Mouse (Mus musculus) inflammation-experienced regulatory T-cells (primary cell): ENCODE results near the gene Ptgds. TPM values are rescaled to one million over a fixed set of nuclear protein-coding genes. Genes with fewer than 3 reads are reported as not detected.

Experiments used
- polyA plus RNA-seq, 2 experiments: library from polyadenylated mRNA; unstranded; fragments of 100-300 nt; shearing (Covaris generic); gene quantifications; one replicate each; pipeline ENCODE4 v1.2.1; 2017

The Ptgds gene
- under 1 TPM in 1 of 2 experiments, not detected in 1; 0.37 TPM for polyA plus RNA-seq

DNA sequence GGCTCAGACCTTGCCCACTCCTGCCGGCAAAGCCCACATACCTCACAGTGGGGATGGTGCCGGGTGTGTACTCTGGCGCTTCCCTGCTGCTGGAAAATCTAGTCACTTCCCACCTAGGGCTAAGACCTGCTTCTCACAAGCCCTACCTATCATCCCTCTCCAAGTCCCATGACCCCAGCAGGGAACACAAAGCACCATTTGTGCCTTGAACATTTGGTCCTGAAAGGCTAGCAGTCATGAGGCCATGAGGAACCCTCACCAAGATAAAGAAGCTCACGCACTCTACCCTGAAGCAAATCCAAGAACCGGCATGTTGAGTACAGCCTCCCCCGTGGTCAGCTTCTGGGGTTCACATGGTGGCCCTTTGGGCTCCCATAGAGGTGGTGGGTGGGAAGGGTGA, at the start of gene Ptgds:
Gene Ptgds, minus strand, starts transcription at position 78 of the 400 bp plus-strand sequence.

DNA sequence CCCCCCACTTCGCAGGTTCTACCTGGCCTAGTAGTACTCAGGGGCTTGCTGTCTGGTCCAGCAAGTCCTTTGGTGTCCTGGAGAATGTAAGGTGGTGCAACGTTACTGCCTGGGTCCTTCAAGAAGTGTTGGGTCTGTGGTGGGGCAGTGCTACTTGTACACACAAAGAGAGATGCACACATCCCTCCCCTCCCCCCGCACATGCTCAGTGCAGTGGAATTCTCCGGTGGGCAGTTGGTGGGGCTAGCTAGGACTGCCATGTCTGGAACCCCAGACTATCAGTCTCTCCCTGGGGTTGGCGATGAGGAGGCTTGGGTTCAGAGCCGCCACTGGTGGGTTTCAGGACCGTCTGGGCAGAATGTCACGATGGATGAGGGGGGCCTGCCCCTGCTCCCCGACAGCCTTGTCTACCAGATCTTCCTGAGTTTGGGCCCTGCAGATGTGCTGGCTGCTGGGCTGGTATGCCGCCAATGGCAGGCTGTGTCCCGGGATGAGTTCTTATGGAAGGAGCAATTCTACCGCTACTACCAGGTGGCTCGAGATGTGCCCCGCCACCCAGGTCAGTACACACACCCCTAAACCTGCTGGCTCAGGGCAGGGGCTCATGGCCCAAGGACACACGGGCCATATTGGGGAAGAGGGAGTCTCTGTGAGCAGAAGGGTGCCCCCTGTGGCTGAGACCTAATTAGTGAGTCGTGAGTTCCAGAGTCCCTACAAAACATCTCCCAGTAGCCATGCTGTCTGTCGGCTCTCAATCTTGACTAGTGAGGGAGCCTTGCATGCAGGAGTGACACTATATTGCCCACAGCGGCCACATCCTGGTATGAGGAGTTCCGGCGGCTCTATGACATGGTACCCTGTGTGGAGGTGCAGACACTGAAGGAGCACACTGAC, 32.0 kb upstream of the Ptgds start, which contains the start of gene C8g:
Gene C8g, minus strand, starts transcription at position 127 of the 894 bp plus-strand sequence.

DNA sequence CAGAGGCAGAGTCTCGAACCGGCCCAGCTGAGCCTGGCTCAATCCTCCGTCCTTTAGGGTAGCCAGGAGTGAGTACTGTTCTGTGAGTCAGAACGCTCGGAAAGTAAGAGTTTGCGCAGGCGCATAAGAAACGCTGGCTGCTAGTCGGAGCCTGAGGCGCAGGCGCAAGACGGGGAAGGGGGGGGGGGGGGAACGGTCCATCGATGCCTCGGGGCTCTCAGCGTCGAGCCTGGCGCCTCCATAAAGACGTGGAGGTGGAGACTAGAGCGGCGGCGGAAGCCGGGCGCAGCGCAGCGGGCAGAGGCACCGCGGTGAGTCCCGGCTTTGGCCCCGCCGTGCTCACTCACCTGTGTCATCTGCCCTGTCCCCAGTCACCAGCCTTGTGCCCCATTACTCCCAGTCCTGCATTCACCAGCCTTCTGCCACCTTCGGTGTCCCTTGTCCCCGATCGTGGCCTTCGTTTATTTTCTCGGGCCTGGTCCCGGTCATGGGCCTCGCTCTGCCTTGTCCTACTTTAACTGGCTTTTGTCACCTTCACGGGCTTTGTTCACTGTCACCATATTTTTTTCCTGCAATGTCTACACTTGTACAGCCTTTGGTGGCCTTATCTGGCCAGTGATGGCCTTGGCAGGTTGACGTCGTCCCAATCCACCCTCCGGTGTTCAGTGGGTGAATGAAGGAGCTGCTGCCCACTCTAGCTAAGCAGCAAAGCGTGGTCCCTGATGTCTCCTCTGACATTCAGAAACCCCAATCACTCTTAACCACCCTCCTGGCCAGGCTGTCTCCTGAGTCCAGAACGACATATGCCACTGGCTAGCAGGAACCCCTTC, 30.9 kb upstream of the Ptgds start, which contains the start of gene Fbxw5:
Gene Fbxw5, plus strand, starts transcription at position 175 of the 830 bp plus-strand sequence.

DNA sequence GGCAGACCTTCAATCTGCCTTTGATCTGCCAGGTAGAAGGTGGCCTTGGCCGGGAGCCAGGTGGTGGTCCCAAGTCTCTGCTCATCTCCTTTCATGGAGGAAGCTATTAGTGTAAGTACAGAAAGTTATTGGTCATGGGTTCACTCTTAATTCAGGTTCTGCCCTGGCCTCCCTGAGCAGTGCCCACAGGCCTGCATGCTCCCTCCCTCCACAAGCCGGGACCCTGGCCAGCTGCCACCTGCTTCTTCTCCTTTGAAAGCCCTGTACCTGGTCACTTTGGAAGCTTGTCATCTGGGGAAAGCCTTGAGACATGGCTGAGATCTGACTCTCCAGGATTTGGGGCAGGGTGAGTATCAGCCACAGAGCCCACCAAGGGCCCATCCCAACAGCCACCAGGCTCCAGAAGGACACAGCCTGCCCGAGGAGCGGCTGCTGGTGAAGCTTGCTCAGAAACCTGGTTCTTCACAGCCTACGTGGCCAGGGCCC, 23.7 kb upstream of the Ptgds start, which contains the start of gene Lcn12:
Gene Lcn12, minus strand, starts transcription at position 436 of the 486 bp plus-strand sequence.

DNA sequence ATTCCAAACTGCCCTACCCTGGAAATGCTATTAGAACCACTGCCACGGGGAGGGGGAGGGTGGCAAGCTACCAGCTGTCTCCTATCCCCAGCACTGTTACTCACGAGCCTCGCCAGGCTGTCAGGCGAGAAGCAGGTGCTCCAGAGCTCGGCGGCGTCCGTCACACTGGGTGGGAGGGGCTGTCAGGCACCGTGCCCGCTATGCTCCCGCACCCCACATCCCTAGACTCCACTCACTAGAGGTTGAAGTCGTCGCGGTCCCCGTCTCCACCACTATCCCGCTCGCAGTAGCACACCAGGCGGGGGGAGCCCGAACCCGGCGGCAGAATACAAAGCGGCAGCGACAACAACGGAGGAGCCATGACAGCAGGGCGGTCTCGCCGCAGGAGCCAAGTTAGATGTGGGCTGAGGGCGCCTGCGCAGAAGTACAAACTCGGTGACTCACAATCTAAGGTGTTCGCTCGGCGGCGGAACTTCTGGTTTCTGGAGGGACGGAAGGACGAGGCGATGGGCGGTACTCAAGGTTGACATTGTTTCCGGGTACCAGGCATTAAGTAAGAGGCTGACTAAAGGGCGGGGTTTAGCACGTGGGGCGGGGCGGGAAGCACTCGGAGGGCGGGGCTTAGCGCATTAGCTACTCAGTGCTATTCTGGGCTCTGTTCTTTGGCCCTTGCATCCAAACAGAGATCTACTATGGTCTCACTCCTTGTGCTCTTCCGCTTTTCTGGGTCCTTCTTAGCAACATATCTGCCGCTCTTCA, 9.1 kb downstream of the Ptgds start, which contains the start of gene Paxx:
Gene Paxx, minus strand, starts transcription at position 544 of the 759 bp plus-strand sequence.

DNA sequence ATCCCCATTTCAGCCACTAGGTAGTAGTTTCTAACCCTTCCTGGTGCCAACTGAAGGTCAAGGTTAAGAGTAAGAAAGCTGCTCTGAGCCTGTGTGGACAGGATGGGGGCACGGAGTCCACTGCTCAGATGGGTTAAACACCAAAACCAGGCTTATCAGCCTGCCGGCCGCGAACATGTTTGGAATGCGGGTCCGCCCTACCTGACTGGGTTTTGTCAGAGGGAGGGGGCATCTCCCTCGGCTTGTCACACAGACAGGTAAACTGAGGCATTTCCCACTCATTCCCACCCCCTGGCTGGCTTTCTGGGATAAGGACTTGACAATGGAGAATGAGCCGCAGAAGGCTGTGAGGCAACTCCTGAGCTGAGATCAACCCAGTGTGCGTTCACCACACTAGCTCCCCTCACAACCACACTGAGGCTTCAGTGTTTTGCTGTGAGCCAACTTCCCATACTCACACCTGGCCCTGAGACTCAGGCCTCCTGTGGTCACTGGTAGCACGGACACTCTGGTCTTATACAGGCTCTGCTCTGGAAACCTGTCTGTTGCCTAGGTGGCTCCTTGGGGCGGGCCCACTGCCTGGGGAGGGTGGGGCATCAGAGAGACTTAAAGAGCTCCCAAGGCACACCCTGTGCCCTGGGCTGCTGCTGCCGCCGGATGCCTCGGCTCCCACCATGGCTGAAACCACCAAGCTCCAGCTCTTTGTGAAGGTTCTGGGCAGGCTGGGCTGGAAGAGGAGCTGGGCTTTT, 13.5 kb downstream of the Ptgds start, which contains the start of gene Clic3:
Gene Clic3, plus strand, starts transcription at position 634 of the 749 bp plus-strand sequence.

DNA sequence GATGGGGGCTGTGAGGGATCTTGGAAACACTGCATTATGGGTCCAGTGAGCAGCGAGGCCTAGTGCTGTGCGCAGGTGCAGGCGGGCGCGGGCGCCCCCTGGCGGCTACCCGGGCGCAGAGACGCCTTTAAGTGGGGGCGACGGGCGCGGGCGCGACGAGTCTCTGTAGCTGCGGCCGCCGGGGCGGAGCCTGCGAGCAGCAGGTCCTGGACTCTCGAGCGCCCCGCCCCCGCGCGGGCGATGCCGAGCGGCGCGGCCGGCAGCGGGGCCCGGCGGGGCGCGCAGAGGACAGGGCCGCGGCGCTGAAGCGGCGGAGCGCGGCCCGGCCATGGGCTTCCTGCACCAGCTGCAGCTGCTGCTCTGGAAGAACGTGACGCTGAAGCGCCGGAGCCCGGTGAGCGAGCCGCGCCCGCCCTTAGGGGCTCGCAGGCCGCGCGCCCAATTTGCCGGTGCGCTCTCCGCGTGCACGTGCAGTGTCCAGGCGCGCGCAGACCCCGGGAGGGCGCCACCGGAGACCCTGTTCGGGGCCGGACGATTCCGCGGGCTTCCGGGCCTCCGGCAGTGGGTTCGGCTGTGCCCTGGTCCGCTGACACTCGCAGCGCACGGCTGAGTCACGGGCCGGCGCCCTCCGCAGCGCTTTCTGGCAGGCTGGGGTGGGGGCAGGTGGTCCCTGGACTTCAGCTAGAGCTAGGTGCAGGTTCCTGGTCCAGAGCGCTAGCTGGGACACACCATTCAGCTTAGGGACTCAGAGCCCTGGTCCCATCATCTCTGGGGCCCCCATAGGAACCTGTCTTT, 41.2 kb downstream of the Ptgds start, which contains the start of gene Abca2:
Gene Abca2, plus strand, starts transcription at position 262 of the 795 bp plus-strand sequence.

DNA sequence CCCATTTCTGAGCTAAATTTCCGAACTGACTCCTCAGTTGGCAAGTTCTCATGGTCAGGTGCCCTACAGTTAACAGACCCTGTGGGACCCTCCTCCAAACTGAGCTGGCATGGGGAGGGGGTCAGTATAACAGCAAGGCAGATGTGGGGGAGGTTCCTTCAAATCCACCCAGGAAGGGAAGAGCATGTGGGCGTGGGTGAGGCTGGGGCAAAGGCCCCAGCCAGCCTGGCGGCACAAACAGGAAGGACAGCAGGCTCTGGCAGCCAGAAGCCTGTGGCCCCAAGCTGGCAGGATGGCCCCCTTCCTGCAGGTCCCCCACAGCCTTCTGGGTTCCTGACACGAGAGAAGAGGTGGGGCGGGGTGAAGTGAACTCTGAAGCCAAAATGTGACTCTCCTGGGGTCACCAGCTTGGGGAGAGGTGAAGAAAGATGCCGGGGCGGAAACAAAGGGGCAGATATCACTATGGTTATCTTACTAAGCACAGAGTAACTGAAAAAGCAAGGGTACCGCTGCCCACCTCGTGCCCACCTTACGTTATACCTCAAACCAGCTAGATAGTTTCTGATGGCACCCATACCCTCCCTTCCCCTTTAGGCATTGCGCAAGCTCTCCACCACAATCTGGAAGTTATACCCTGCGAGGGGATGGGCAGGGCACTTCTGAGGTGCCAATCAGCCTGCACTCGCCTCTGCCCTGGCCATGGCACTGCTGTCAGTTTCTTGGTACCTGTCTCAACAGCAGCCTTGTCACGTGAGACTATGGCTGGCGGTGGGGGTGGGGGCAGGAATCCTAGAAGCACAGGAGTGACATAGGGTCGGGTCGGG, 47.0 kb downstream of the Ptgds start, which contains the start of gene Fut7:
Gene Fut7, plus strand, starts transcription at position 681 of the 824 bp plus-strand sequence.

Other genes with a start within 250 kb of the Ptgds start
- 100 to 1,000 TPM; 172 to 185 TPM for gene Tubb4b, start 245.3 kb downstream of the Ptgds start, polyA plus RNA-seq
- not detected for gene Slc34a3, start 235.7 kb downstream of the Ptgds start, polyA plus RNA-seq
- not detected for gene Rnf224, start 233.3 kb downstream of the Ptgds start, polyA plus RNA-seq
- gene Rnf208, start 227.8 kb downstream of the Ptgds start, polyA plus RNA-seq, result 1 to 10 TPM; 1.2 to 2.0 TPM
- not detected for gene Cysrt1, start 227.6 kb downstream of the Ptgds start, polyA plus RNA-seq
- 10 to 100 TPM in 1 of 2 experiments, 1 to 10 TPM in 1; 6.2 to 11.9 TPM for gene AL732309.1, start 223.2 kb downstream of the Ptgds start, polyA plus RNA-seq
- 10 to 100 TPM; 20.6 to 22.0 TPM for gene Tmem203, start 214.6 kb downstream of the Ptgds start, polyA plus RNA-seq
- gene Tprn, start 207.4 kb downstream of the Ptgds start, polyA plus RNA-seq, result 10 to 100 TPM; 17.1 to 22.4 TPM
- gene Ssna1, start 197.6 kb downstream of the Ptgds start, polyA plus RNA-seq, result 100 to 1,000 TPM; 117 to 137 TPM
- gene Anapc2, start 197.6 kb downstream of the Ptgds start, polyA plus RNA-seq, result 100 to 1,000 TPM in 1 of 2 experiments, 10 to 100 TPM in 1; 94.3 to 117 TPM
- gene Tmem210, start 181.9 kb downstream of the Ptgds start, polyA plus RNA-seq, result not detected
- 1 to 10 TPM in 1 of 2 experiments, not detected in 1; 4.0 TPM for gene Lrrc26, start 180.1 kb downstream of the Ptgds start, polyA plus RNA-seq
- under 1 TPM; 0.41 to 0.78 TPM for gene Grin1, start 150.9 kb downstream of the Ptgds start, polyA plus RNA-seq
- gene Man1b1, start 137.7 kb downstream of the Ptgds start, polyA plus RNA-seq, result 10 to 100 TPM; 21.9 to 32.4 TPM
- gene Dpp7, start 113.7 kb downstream of the Ptgds start, polyA plus RNA-seq, result 10 to 100 TPM; 21.7 to 25.4 TPM
- 10 to 100 TPM; 30.5 to 53.8 TPM for gene Uap1l1, start 104.4 kb downstream of the Ptgds start, polyA plus RNA-seq
- gene Sapcd2, start 97.7 kb downstream of the Ptgds start, polyA plus RNA-seq, result under 1 TPM in 1 of 2 experiments, not detected in 1; 0.40 TPM
- gene Entpd2, start 74.2 kb downstream of the Ptgds start, polyA plus RNA-seq, result under 1 TPM in 1 of 2 experiments, not detected in 1; 0.40 TPM
- 1 to 10 TPM; 4.3 to 6.2 TPM for gene Npdc1, start 70.7 kb downstream of the Ptgds start, polyA plus RNA-seq
- 10 to 100 TPM in 1 of 2 experiments, 1 to 10 TPM in 1; 8.5 to 21.4 TPM for gene Fut7, start 46.8 kb downstream of the Ptgds start, polyA plus RNA-seq
- 10 to 100 TPM; 62.8 to 67.6 TPM for gene Abca2, start 41.3 kb downstream of the Ptgds start, polyA plus RNA-seq
- 1 to 10 TPM; 3.4 to 4.3 TPM for gene Clic3, start 13.2 kb downstream of the Ptgds start, polyA plus RNA-seq
- 100 to 1,000 TPM in 1 of 2 experiments, 10 to 100 TPM in 1; 95.5 to 104 TPM for gene Paxx, start 9.0 kb downstream of the Ptgds start, polyA plus RNA-seq
- gene Lcn12, start 23.9 kb upstream of the Ptgds start, polyA plus RNA-seq, result not detected
- 100 to 1,000 TPM; 107 to 134 TPM for gene Fbxw5, start 30.7 kb upstream of the Ptgds start, polyA plus RNA-seq
- 1 to 10 TPM; 7.5 to 9.3 TPM for gene C8g, start 31.7 kb upstream of the Ptgds start, polyA plus RNA-seq
- 10 to 100 TPM; 82.2 to 87.8 TPM for gene Traf2, start 76.9 kb upstream of the Ptgds start, polyA plus RNA-seq
- gene Edf1, start 87.8 kb upstream of the Ptgds start, polyA plus RNA-seq, result 100 to 1,000 TPM; 335 to 382 TPM
- 1 to 10 TPM in 1 of 2 experiments, under 1 TPM in 1; 0.58 to 1.6 TPM for gene Mamdc4, start 104.8 kb upstream of the Ptgds start, polyA plus RNA-seq
- 10 to 100 TPM; 53.8 to 59.8 TPM for gene Phpt1, start 105.2 kb upstream of the Ptgds start, polyA plus RNA-seq
- gene Ajm1, start 111.7 kb upstream of the Ptgds start, polyA plus RNA-seq, result 1 to 10 TPM in 1 of 2 experiments, under 1 TPM in 1; 0.93 to 1.2 TPM
- gene Rabl6, start 138.5 kb upstream of the Ptgds start, polyA plus RNA-seq, result 10 to 100 TPM; 41.1 to 47.1 TPM
- not detected for gene Ccdc183, start 147.6 kb upstream of the Ptgds start, polyA plus RNA-seq
- gene Tmem141, start 152.0 kb upstream of the Ptgds start, polyA plus RNA-seq, result 1 to 10 TPM; 4.1 TPM
- 10 to 100 TPM in 1 of 2 experiments, not detected in 1; 18.1 TPM for gene Fcna, start 158.0 kb upstream of the Ptgds start, polyA plus RNA-seq
- gene Lcn8, start 183.1 kb upstream of the Ptgds start, polyA plus RNA-seq, result not detected
- gene Lcn5, start 187.9 kb upstream of the Ptgds start, polyA plus RNA-seq, result not detected
- under 1 TPM in 1 of 2 experiments, not detected in 1; 0.33 TPM for gene Lcn6, start 206.7 kb upstream of the Ptgds start, polyA plus RNA-seq
- 1 to 10 TPM in 1 of 2 experiments, not detected in 1; 1.0 TPM for gene Lcn10, start 212.7 kb upstream of the Ptgds start, polyA plus RNA-seq
- gene Obp2a, start 230.0 kb upstream of the Ptgds start, polyA plus RNA-seq, result 1 to 10 TPM in 1 of 2 experiments, not detected in 1; 1.3 TPM
- gene Bmyc, start 236.7 kb upstream of the Ptgds start, polyA plus RNA-seq, result 100 to 1,000 TPM in 1 of 2 experiments, 10 to 100 TPM in 1; 88.1 to 160 TPM